Mouse (Mus musculus) megakaryocyte, embryonic 14.5 days (primary cell): ENCODE measurements at regions not wholly inside any gene's neighbourhood (a gene's known extent, or its start where the extent isn't known, plus 50 kb on each side); places are given as distances from the start of the nearest gene placed in this dataset.
"Not testable (repeated sequence)": the region's sequence is repeated elsewhere in the genome, so short reads cannot be mapped to it uniquely, and the experiment has no call there.

Experiments
- H3K27me3 ChIP-seq: replicated peaks from 2 replicates; pipeline ENCODE3; 2012; ENCODE audit warnings: inconsistent platforms
- H3K36me3 ChIP-seq: replicated peaks from 2 replicates; pipeline ENCODE3; 2012; ENCODE audit warnings: low read length, inconsistent platforms, mixed read lengths
- H3K4me1 ChIP-seq: 2 replicates; pipeline ENCODE4 v1.6.1; 2012; ENCODE audit warnings: inconsistent platforms
- H3K4me3 ChIP-seq: replicated peaks from 2 replicates; pipeline ENCODE3; 2012; ENCODE audit warnings: moderate library complexity, mild to moderate bottlenecking, inconsistent platforms
- H3K9me3 ChIP-seq: 2 replicates; pipeline ENCODE4 v1.6.1; 2012; ENCODE audit warnings: inconsistent platforms
- FLI1 ChIP-seq: IDR thresholded peaks from 2 replicates; pipeline ENCODE4 v1.6.1; 2012; ENCODE audit warnings: low read length, inconsistent platforms, mixed read lengths
- GATA1 ChIP-seq: IDR thresholded peaks from 3 replicates; pipeline ENCODE4 v1.6.1; 2012; ENCODE audit warnings: mixed read lengths, low read length, inconsistent platforms, borderline replicate concordance

- Histone ChIP-seq H3K27me3 (no peaks in the 10 kb centered on the region), H3K9me3 (peaks cover 63% of the 10 kb centered on the region), H3K4me3 (no peak overlapping the region), H3K4me1 (no peaks in the 10 kb centered on the region), H3K36me3 (no peaks in the 10 kb centered on the region)
- TF ChIP-seq GATA1 (no peak), FLI1 (no peak)
Measured at GRCm38 (mm10) chr13:57042514-57042913, 146.7 kb upstream of the Trpc7 start.

DNA sequence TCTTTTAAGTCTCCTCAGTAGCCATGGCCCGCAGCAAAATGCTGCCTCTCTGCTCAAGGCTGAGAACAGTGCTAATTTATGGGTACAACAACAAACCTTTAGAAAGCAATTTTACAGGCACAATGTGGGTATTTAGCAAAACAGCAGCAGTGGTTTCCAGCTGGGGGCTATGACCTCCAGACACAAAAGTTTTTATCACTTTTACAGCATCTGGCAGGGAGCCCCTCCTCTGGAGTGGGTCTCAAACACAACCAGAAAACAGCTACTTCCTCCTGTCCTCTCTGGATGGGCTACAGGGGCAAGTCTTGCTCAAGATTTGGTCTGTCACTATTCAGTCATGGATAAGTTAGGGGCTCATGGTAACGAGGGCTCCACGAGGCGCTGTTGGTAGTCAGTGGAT lies 137.1 kb upstream of the Trpc7 start:
- Histone ChIP-seq H3K4me3 (no peak overlapping the region), H3K36me3 (no peaks in the 10 kb centered on the region), H3K9me3 (peaks cover 55% of the 10 kb centered on the region), H3K27me3 (no peaks in the 10 kb centered on the region), H3K4me1 (no peaks in the 10 kb centered on the region)
- TF ChIP-seq GATA1 = no peak
- no peak for TF ChIP-seq FLI1

DNA sequence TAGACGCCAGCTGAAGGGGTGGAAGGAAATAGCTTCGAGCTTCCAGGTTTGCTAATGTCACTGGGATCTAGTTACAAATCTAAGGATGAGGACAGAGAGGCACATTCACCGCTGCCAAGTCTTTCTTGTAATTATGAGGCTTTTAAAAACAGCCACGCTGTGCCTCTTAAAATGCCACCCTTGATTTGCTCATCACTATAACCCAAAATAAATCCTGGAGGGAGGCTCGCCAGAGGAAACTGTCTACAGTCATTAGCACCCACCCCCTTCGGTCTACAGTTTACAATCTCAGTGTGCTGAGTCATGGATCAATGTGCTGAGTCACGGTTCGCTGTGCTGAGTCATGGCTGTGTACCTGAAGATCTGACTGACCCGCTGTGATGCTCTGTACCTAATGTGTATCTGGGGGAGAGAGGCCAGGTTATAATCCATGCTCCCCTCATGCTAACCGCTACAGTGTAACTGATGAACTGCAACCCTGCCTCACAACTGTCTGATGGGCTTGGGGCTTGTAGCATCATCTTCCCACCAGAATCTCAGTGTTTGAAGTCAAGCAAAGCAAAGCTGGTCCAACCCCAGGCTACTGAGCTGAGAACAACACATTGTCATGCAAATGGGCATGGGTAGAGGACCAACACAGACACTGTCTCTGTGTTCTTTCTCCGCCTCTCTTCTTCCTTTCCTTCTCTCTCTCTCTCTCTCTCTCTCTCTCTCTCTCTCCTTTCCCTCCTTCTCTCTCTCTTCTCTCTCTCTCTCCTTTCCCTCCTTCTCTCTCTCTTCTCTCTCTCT lies 122.0 kb upstream of the Trpc7 start:
- Histone ChIP-seq H3K9me3 (peaks cover 70% of the 10 kb centered on the region), H3K4me1 (no peaks in the 10 kb centered on the region), H3K36me3 (no peaks in the 10 kb centered on the region), H3K27me3 (no peaks in the 10 kb centered on the region), H3K4me3 (no peak overlapping the region)
- TF ChIP-seq GATA1 = no peak
- TF ChIP-seq FLI1 = no peak

- Histone ChIP-seq H3K4me3 (no peak overlapping the region), H3K36me3 (no peaks in the 10 kb centered on the region), H3K9me3 (peaks cover 69% of the 10 kb centered on the region), H3K4me1 (no peaks in the 10 kb centered on the region), H3K27me3 (no peaks in the 10 kb centered on the region)
- TF ChIP-seq GATA1 (no peak), FLI1 (no peak)
Measured at GRCm38 (mm10) chr13:57016465-57017272, 120.9 kb upstream of the Trpc7 start.

GRCm38 (mm10) chr13:57007236-57007635 lies 111.4 kb upstream of the Trpc7 start:
- H3K4me1 ChIP-seq, H3K4me3 ChIP-seq, H3K27me3 ChIP-seq, H3K36me3 ChIP-seq: not testable (repeated sequence)
- H3K9me3 ChIP-seq = peaks cover 34% of the 10 kb centered on the region

DNA sequence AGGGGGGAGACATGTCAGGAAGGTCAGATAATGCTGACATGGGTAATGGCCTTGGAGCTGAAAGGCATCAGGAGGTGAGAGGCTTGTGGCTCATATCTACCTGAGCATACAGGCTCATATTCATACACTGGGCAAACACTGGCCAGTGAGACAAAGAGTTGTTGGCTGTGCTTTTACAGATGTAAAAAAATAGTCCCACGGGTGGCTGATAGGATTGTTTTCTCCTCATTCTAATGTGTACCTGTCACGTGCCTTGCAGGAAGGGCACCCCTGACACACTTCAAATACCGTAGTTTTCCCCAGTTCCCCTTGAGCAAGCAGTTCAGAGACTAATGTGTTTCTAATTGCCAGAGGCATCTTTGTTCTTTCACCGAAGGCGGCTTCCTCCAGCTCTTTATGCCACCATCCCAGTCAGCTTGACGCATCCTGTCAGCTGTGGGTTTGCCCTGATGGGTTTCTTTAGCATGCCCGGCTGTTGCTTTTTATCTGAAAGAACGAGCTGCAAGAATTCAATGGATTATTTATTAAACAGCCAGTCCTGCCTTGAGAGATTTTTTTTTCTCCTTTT lies 107.9 kb upstream of the Trpc7 start:
- TF ChIP-seq GATA1 = no peak
- no peak for TF ChIP-seq FLI1
- Histone ChIP-seq H3K4me1 (no peaks in the 10 kb centered on the region), H3K9me3 (peaks cover 60% of the 10 kb centered on the region), H3K36me3 (no peaks in the 10 kb centered on the region), H3K27me3 (no peaks in the 10 kb centered on the region), H3K4me3 (no peak overlapping the region)

GRCm38 (mm10) chr13:56992022-56992421 lies 96.2 kb upstream of the Trpc7 start:
- no peaks in the 10 kb centered on the region for H3K4me1 ChIP-seq
- no peaks in the 10 kb centered on the region for H3K27me3 ChIP-seq
- H3K36me3 ChIP-seq = no peaks in the 10 kb centered on the region
- TF ChIP-seq GATA1 = no peak
- TF ChIP-seq FLI1 = no peak
- peaks cover 63% of the 10 kb centered on the region for H3K9me3 ChIP-seq
- no peak overlapping the region for H3K4me3 ChIP-seq

DNA sequence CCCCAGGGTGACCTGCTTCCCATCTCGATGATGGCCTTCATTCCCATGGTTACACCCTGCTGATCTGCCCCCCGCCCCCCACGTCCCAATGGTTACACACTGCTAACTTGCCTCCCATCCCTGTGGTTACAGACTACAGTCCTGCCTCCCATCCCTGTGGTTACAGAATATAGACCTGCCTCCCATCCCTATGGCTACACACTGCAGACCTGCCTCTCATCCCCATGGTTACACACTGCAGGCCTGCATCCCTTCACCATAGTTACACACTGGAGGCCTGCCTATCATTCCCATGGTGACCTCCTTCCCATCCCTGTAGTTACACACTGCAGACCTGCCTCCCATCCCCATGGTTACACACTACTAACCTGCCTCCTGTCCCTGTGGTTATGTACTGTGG lies 78.3 kb upstream of the Trpc7 start:
- Histone ChIP-seq H3K36me3 (no peaks in the 10 kb centered on the region), H3K4me1 (no peaks in the 10 kb centered on the region), H3K4me3 (peak overlapping the region; percentile 62), H3K27me3 (no peaks in the 10 kb centered on the region), H3K9me3 (peaks cover 47% of the 10 kb centered on the region)
- TF ChIP-seq GATA1 (no peak), FLI1 (no peak)

GRCm38 (mm10) chr13:56955358-56955757 lies 59.6 kb upstream of the Trpc7 start:
- peaks cover 64% of the 10 kb centered on the region for H3K9me3 ChIP-seq

DNA sequence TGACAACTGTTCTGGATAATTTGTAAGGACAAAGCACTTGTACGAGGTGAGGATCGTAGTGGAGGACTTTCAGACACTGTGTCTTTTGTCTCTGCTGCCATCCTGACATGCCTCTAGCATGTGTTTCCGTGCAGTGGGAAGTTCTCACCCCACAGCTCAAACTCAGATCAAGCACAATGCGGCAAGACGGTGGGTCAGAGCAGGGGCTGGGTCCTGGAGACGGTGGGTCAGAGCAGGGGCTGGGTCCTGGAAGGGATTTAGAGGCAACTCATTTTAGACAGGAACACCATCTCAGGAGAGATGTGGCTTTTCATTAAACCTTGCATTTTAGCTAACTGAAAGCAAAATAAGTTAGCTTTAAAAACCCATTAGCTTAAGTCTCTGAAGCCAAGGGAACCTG lies 52.3 kb upstream of the Trpc7 start:
- Histone ChIP-seq H3K27me3 (no peaks in the 10 kb centered on the region), H3K4me1 (no peaks in the 10 kb centered on the region), H3K4me3 (no peak overlapping the region), H3K36me3 (no peaks in the 10 kb centered on the region), H3K9me3 (peaks cover 33% of the 10 kb centered on the region)
- no peak for TF ChIP-seq GATA1
- no peak for TF ChIP-seq FLI1

More at GRCm38 (mm10) chr13:56955358-56955757, 59.6 kb upstream of the Trpc7 start:
- Histone ChIP-seq H3K27me3 (no peaks in the 10 kb centered on the region), H3K4me1 (no peaks in the 10 kb centered on the region), H3K36me3 (no peaks in the 10 kb centered on the region), H3K4me3 (no peak overlapping the region)
- TF ChIP-seq FLI1 (no peak), GATA1 (no peak)
